Mouse (Mus musculus) ovary, adult 2 months (tissue): Measurements from ENCODE around the gene Zfp955a. TPM values are rescaled to one million over a fixed set of nuclear protein-coding genes. Genes with fewer than 3 reads are reported as not detected.

Experiments
- polyA plus RNA-seq: library from polyadenylated mRNA; depleted of rRNA; stranded (reverse); fragments of >200 nt; gene quantifications from 2 replicates; pipeline ENCODE4 v1.2.3, GENCODE M21; 2012; rRNA removed

The Zfp955a gene
- 0.50 and 0.74 TPM in 2 replicates for polyA plus RNA-seq

GRCm38 (mm10) chr17:33254530-33255318, at the start of gene Zfp955a:
Gene Zfp955a, minus strand, starts transcription at chr17:33255145.

GRCm38 (mm10) chr17:33289039-33289875, 34.3 kb upstream of the Zfp955a start, which contains the start of gene Zfp955b:
Gene Zfp955b, plus strand, starts transcription at chr17:33289544.

GRCm38 (mm10) chr17:33264376-33264775, 9.4 kb upstream of the Zfp955a start, which contains the start of gene Olfr63:
Gene Olfr63, plus strand, starts transcription at chr17:33264676.

GRCm38 (mm10) chr17:33221590-33221989, 33.4 kb downstream of the Zfp955a start, which contains the start of gene Olfr1564:
Gene Olfr1564, minus strand, starts transcription at chr17:33221690.

GRCm38 (mm10) chr17:33191002-33191401, 63.9 kb downstream of the Zfp955a start, which contains the start of gene Olfr239:
Gene Olfr239, plus strand, starts transcription at chr17:33191302.

Other genes starting within 250 kb of the Zfp955a start
- gene Zfp763, start 221.7 kb downstream of the Zfp955a start, polyA plus RNA-seq = 0.62 and 0.69 TPM in 2 replicates
- gene 4921501E09Rik, start 187.1 kb downstream of the Zfp955a start, polyA plus RNA-seq = not detected in 2 replicates
- 1.4 and 1.7 TPM in 2 replicates for gene Zfp563, start 165.8 kb downstream of the Zfp955a start, polyA plus RNA-seq
- not detected in 2 replicates for gene Morc2b, start 115.5 kb downstream of the Zfp955a start, polyA plus RNA-seq
- not detected in 2 replicates for gene Olfr55, start 86.7 kb downstream of the Zfp955a start, polyA plus RNA-seq
- gene Olfr239, start 63.8 kb downstream of the Zfp955a start, polyA plus RNA-seq = not detected in 2 replicates
- 0.29 TPM in 1 of 2 replicates, not detected in the other for gene Olfr1564, start 33.5 kb downstream of the Zfp955a start, polyA plus RNA-seq
- not detected in 2 replicates for gene Olfr63, start 9.5 kb upstream of the Zfp955a start, polyA plus RNA-seq
- gene Zfp955b, start 34.4 kb upstream of the Zfp955a start, polyA plus RNA-seq = 1.1 and 1.2 TPM in 2 replicates
- gene Zfp81, start 103.7 kb upstream of the Zfp955a start, polyA plus RNA-seq = 0.46 and 1.3 TPM in 2 replicates
- gene Zfp101, start 139.5 kb upstream of the Zfp955a start, polyA plus RNA-seq = 1.0 and 1.4 TPM in 2 replicates
- 0.26 and 0.38 TPM in 2 replicates for gene Actl9, start 177.8 kb upstream of the Zfp955a start, polyA plus RNA-seq